ENCODE assay signal across 25 mouse cellular contexts in genomic region chr11:51515346-51515745, GRCm38 (mm10).
"Had no signal": no experiment of that assay in that cellular context is flagged by ENCODE, and none has a peak within 500 bp of the region (broad histone marks: within the 10 kb centered on the region; RNA-seq: fewer than 3 reads in every experiment).

No protein-coding gene starts in this region.

- DNase-seq: gastrocnemius, postnatal 14 days; gastrocnemius, postnatal 36 days; heart, adult 11 months; heart, adult 2 months; heart, postnatal 14 days; heart, postnatal 36 days; kidney, adult 11 months; kidney, adult 2 months; kidney, adult 9 months; kidney, postnatal 14 days; kidney, postnatal 36 days; layer of hippocampus, adult 9-11 months; layer of hippocampus, postnatal 36 days; liver; liver, embryonic 13.5 days had no signal

- H3K27me3 ChIP-seq: hindbrain, embryonic 13.5 days; kidney, embryonic 15.5 days; limb, embryonic 12.5 days; liver, embryonic 13.5 days had no signal

- H3K4me1 ChIP-seq: heart, embryonic 13.5 days; heart, embryonic 15.5 days; hindbrain, embryonic 13.5 days; kidney, embryonic 15.5 days; limb, embryonic 12.5 days; liver, embryonic 13.5 days had no signal

- H3K4me2 ChIP-seq: heart, embryonic 11.5 days; heart, embryonic 13.5 days; heart, embryonic 15.5 days; hindbrain, embryonic 13.5 days; kidney, embryonic 15.5 days; limb, embryonic 12.5 days; liver, embryonic 11.5 days; liver, embryonic 13.5 days had no signal

- H3K27ac ChIP-seq: heart, adult 2 months; heart, embryonic 13.5 days; heart, embryonic 15.5 days; hindbrain, embryonic 13.5 days; kidney, embryonic 15.5 days; kidney, postnatal 0 days; limb, embryonic 12.5 days; liver, embryonic 13.5 days had no signal

- H3K36me3 ChIP-seq: heart, embryonic 13.5 days; heart, embryonic 15.5 days; hindbrain, embryonic 13.5 days; kidney, embryonic 15.5 days; liver, embryonic 13.5 days had no signal

- ATAC-seq: hindbrain, embryonic 16.5 days; intestine, embryonic 16.5 days had no signal

- H3K9ac ChIP-seq: heart, embryonic 13.5 days; heart, embryonic 15.5 days; hindbrain, embryonic 13.5 days; kidney, embryonic 15.5 days; limb, embryonic 12.5 days; liver, embryonic 13.5 days had no signal

- H3K9me3 ChIP-seq: heart, embryonic 13.5 days; heart, embryonic 15.5 days; hindbrain, embryonic 13.5 days; limb, embryonic 12.5 days; liver, embryonic 13.5 days had no signal

- H3K4me3 ChIP-seq: heart, adult 2 months; heart, embryonic 13.5 days; heart, embryonic 15.5 days; hindbrain, embryonic 13.5 days; kidney, embryonic 15.5 days; limb, embryonic 12.5 days; liver, embryonic 13.5 days had no signal
